Mouse (Mus musculus) mouse embryonic stem cell (cell line): ENCODE results near the gene Pipox.

Experiments
- in situ Hi-C, 2 experiments: fragments of 300-500 bp; cut with MboI; formaldehyde crosslinking; loops; 1 replicate in 1 of 2; 3 replicates in 1 of 2; pipeline ENCODE4 v1.14.3; 2019 to 2020; ENCODE audit warnings: low sequenced_read_pairs in 2 of 2, low pct_unique_long_range_greater_than_20kb in 1 of 2, mixed read lengths in 1 of 2; ENCODE audit not compliant: unreplicated experiment in 1 of 2

The Pipox gene

GRCm38 (mm10) chr11:77893787-77894718 is at the start of gene Pipox:
Pipox (minus strand) TSS chr11:77894096.
- in situ Hi-C loops, result no loop called here

DNA sequence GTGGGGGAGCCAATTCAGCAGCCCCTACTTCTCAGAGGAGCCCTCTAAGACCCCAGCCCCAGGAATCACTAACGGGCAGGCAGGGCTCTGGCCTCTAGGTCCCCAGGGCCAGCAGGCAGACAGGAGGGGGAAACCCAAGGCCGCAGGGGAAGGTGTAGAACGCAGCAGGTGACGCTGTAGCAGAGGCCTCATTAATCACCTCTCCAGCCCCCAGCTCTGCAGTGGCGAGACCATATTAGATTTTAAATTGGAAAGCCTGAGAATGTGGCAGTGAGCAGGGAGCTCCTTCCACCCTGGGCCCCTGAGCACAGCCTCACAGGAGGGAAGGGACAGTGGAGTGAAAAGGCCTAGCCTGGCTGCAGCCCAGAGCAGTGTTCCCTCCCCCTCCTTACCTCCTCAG is 48.3 kb upstream of the Pipox start:
- in situ Hi-C loops, result no loop called here

DNA sequence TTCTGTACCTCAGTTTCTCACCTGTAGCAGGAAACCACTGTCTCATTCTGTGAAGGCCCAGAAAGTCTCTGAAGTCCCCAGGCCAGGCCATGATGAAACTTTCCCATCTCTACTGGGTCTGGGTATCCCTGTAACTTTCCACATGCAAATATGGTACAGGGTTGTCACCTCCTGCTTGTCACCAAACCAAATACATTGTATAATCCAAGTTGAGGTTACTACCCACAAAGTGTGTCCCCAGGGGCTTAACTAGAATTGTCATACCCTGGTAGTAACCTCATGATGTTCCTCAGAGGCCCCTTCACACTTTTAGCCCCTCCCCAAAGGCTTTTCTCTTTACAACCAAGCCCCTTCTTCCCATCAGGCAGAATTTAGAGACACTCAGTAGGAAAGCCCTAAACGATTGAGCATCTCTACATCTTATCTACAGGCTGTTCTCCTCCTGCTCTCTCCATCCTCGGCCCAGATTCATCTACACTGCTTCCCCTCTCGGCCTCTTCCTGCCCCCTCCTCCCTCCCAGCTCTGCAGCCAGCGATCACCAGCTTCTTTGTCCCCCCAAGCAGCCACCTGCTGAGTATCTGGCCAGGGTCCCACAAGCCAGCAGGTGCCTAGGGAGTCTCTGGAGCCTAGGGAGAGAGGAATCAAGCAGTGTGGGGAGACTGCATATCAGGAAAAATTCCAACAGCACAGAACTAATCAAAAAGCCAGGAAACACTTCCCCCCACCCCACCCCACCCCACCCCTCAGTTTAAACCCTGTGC is 43.9 kb upstream of the Pipox start:
- in situ Hi-C loops, result no loop called here

DNA sequence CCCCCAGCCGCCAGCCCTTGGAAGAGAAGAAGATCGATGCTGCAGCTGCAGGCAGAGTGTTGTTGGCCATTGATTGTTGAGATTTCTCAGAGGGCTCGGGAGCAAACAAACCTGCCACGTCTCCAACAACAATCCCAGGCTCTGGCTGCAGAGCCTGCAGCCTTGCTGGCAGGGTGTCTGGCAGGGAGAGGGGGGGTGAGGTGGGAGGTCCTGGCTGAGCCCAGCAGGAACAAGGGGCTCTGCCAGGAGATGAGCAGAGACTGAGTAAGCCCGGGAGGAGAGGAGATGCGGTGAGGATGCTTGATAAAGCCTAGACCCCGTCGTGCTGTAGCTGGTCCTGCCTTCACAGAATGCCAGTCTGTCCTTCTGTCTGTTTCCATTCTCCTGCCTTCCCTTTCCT is 43.0 kb upstream of the Pipox start:
- in situ Hi-C loops, result no loop called here

- in situ Hi-C loops, result no loop called here
Observed at GRCm38 (mm10) chr11:77934568-77935311, 40.8 kb upstream of the Pipox start.

DNA sequence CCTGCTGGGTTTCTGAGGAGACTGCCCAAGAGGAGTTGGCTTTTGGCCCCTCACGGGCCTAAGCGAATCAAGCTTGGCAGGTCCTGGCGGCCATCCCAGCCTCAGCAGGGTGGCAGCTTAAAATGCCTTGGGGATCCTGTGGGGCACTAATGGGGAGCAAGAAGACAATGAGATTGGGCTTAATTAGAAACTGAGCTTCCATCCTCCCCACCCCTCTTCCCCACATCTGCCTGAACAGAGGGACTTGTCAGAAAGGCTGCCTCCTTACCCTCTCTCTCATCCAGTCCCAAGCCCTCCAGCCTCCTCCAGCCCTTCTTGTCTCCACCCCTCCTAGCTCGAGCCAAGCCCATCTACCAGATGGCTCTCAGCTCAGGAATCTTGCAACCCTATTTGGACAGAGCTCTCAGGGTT is 40.2 kb upstream of the Pipox start:
- in situ Hi-C loops, result no loop called here

DNA sequence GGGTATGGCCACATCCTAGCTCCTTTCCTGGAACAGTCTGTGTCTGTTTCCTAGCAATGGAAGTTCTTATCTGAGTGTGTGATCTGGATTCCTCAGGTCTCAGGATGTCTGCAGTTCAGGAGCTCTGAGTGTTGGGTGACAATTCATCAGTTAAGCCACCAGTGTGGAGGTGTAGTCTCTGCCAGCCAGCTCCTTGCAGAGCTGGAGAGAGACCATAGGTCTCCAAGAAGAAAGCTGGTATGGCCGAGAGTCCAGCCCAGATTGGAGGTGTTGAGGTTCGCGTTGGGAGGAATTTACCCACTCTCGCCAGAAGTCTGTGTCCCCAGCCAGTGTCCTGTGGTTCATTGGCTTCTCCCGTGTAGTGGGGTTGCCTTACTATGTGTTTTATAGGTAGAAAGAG is 38.7 kb upstream of the Pipox start:
- in situ Hi-C loops, result no loop called here

DNA sequence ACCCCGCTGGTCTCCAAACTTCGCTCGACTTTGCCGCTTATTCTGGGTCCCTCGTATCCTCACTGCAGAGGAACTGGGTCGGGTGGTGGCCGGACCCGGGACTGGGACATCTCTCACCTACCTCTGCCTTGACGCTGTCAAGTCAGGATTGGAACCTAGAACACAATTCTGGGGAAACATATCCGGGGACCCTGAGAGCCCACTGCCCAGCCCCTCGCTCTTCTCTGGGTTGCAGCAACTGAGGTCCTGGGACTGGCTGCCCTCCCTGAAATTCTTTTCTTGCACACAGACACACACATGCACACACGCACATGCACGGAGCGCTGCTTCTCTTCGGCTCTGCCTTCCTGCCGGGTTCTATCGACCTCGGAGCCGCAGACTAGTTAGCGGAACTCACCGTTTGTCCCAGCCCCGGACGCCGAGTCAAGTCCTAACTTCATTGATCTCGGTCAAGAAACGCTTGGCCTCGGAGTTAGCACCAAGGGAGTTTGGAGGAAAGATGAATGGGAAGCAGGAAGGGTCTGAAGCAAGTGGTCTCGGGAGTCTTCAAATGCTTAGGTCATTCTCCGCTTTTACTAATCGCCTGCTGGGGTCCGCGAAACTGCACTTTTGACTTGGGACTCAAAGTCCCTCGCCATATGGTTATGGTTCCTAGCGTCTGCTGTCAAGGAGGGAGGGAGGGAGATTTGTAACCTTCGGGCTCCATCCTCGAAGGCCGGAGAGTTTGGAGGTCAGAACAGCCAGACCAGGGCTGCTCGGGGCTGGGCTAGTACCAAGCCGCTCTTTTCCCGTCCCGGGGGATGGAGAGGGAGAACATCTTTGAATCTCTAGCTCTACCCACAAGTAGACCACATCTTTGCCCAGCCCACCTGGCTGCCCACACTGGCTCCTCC is 37.9 kb upstream of the Pipox start:
- in situ Hi-C loops, result no loop called here

DNA sequence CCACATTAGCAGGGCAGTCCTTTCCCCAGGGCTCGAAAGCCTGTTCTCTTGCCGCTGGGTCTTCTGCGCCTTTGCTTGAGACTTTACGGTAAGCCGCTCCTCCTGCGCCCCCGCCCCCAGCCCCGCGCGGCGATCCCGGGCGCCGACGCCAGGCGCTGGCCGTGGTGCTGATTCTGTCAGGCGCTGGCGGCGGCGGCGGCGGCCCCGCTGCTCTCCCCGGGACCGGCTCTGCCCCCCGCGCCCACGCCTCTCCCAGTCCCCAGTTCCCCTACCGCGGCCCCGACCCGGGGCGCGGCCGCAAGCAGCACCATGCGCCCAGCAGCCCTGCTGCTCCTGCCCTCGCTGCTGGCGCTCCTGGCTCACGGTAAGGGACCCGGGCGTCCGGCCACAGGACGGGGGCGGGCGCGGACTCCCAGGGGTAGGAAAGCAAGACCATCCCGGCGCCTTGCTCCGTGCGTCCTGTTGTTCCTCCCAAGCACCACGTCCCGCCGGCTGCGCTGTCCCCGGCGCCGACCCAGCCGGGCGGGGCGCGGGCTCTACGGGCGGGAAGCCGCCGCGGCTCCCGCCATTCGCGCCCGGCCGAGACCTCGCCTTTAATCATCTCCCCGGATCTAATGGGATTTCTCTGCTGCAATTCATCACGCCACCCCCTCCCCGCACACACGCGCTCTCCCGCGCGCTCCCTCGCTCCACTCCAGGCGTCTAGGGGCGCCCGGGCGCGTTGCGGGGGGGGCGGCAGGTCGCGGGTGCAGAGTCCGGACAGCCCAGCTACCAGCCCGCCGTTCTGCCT is 37.0 kb upstream of the Pipox start, which contains the start of gene Sez6:
Gene Sez6 (plus strand): TSS at position 50 of the 790 bp plus-strand sequence.
- in situ Hi-C loops, result no loop called here

DNA sequence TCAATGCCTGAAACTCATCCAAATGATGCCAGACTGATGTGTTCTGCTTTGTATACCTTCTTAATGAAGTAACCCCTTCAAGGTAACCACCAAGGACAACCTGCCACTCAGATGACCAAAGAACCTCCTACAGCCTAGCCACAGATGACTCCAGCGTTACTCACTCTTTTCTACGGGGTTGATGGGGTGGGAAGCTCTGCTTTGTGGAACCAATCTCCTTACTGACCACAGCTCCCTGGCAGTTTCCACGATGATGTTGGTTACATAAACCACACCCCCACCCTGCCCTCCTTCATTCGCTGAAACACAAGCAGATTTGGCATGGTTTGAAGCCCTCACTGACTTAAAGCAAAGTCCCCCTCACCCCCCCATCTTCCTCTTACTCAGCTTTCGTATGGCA is 33.9 kb upstream of the Pipox start:
- in situ Hi-C loops, result no loop called here

DNA sequence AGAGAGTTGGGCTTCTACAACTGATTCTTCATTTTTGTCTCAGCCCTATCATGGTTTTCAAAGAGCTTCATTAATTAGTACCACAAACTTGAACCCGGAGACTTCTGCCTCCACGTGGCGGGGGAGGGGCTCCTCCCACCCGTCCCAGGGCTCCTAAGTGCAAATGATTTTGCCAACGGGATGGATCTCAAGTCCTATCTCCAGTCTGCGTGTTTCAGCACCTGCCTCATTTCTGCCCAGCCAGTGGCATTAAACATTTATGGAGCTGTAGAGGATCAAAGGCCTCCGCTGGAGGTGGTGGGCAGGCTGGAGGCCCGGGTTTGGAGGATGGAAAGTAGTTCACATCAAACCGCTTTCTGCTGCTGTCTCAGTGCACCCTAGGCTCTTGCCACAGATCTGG is 32.8 kb upstream of the Pipox start:
- in situ Hi-C loops, result no loop called here

DNA sequence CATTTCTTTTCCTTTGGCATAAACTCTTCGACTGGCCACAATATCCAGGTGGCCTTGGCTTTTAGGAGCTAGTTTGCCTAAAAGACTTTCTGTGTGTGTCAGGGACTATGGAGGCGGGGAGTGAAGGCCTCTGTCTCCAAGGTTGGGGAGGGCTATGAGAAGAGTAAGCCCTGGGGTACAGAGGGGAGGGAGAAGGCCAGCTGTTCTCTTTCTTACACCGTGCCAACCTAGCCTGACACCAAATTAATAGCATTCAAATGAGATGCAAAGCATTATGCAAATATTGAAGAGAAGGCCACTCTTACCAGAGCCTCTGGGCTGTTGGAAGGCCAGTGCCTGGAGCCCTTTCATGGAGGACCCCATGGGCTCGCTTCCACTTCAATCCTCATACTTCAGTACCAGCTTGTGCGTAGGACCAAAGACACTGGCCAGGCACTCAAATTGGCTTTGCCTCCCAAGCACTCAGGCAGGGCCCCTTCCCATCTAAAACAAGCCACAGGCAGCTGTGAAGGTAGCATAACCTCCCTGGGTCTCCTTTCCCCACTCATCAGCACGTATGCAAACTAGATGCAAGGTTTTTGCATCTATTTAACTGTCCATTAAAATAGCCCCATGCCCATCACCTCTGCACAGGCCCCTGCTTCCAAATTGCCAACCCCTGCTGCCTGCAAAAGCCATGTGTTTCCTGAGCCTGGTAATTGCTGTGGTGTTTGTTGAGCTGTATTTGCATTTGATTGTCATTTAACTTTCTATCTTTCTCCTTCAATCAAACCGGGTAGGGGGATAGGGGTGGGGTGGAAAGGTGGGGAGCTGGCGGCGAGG is 32.2 kb upstream of the Pipox start:
- in situ Hi-C loops, result no loop called here

DNA sequence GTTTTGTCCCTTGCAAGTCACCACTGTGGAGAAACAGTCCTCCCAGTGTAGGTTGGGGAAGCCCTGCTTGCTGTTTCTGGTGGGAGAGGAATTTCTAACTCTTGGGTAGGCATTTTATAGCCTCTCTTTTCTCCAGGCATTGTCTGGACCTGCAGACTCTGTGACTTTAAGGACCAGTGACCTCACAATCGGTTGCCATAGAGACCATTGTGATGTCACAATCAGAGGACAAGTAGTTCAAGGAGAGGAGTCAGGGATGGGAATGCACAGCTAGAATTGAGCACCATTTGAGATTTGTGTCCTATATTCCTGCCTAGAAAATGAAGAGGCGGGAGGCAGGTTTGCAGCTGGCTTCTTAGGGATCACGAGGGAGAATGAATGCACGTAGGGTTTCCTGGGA is 29.4 kb upstream of the Pipox start:
- in situ Hi-C loops, result no loop called here

GRCm38 (mm10) chr11:77917166-77917565 is 23.3 kb upstream of the Pipox start:
- in situ Hi-C loops, result no loop called here

DNA sequence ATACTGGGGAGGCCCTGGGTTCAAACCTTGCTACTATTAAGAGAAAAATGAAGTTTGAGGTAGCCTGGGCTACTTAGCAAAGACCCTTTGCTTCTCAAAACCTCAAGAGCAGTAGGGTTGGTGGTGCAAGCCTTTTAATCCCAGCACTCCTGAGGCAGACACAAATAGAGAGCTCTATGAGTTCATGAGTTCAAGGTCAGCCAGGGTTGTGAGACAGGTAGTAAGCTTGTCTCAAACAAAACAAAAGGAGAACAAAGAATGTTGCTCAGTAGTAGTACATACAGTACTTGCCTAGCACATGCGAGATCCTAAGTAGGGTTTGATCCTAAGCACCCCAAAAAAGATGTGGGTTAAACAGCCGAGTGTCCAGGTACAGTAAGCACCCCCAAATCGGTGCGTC is 22.8 kb upstream of the Pipox start:
- in situ Hi-C loops, result no loop called here

DNA sequence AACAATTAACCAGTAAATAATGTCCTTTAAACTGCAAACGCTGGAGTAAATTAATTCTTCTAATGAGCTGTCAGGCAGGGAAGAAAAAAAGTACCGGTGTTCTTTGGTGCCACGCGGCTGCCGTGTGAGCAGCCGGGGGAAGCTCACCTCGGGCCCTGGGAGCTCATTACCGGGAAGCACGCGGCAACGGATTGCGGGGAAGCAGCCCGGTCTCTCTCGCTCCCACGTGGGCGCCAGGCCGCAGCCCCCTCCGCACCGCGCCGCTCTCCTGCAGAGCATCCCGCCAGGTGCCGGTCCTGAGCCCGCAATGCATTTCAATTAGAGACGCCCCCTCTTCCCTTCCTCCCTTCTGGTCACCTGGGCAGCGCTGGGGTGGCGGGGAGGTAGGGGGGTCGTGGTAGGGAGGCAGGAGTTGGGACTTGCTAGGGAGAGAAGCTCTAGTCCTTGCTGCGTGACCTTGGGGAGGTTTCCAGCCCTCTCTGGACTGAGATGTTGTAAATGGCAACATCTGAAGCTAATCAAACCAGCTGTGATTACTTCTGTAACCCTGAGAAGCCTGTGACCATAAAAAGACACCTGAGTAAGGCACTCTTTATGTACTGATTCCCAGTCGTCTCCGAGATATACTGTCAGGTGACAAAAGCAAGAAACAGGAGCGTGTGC is 20.8 kb upstream of the Pipox start:
- in situ Hi-C loops, result no loop called here
